Mouse (Mus musculus): ENCODE results near the gene Trim16. TPM values are rescaled to one million over a fixed set of nuclear protein-coding genes. Genes with fewer than 3 reads are reported as not detected.

Gene Trim16
- 3.5 TPM for polyA plus RNA-seq (2014; fragmentation: Illumina TruSeq; extraction: RNeasy Lipid Tissue Mini Kit (QIAGEN cat#74804))

DNA sequence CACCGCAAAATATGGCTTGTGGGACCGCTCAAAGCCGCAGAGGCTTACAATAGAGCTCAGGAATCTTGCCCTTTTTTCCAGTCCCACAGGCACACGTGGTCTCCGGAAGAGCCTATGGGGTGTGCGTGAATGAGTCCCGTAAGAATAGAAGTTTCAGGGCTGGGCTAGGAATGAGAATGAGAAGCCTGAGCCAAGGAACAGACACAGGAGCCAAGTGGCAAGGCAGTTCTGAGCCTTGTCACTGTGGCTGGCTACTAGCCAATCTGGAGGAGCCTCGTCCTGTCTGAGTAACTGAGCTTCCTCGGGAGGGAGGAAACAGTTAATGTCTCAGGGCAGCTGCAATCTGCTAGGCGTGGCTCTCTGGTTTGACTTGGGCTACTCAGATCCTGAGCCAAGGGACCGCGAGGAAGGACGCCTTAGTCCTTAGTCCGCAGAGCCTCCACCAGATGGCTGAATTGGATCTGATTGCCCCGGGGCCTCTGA lies at the start of gene Trim16:
Gene Trim16, plus strand, starts transcription at position 173 of the 483 bp plus-strand sequence.

DNA sequence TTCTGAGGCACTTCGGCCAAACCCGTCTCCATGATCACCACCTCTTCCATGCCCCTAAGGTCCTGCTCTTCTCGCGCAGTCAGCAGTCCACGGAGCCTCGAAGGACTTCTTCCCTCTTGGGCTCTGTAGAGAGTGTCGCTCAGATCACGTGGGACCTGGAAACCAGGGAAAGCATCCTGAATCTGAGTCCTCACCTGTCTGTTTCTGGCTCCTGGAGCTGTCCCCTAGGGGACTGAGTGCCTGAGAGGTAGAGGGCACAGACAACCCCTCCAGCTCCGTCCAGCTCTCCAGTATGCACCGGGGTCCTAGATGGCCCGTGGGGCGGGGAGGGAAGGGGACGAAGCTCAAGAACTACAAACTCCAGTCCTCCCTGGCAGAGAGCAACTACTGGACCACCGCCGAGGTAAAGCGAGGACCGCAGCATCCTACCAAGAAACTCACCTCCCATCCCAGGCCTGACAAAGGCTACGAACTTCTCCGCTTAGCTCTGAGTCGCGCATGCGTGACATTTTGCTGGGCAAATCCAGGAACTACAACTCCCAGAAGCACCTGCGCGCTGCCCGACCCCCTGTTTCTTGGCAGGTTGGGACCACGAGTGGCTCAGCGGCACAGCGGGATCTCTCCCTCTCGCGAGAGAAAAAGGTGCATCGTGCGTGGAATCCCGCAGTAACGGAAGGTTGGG lies 31.0 kb upstream of the Trim16 start, which contains the start of gene Zfp286:
Gene Zfp286, minus strand, starts transcription at position 528 of the 682 bp plus-strand sequence.

DNA sequence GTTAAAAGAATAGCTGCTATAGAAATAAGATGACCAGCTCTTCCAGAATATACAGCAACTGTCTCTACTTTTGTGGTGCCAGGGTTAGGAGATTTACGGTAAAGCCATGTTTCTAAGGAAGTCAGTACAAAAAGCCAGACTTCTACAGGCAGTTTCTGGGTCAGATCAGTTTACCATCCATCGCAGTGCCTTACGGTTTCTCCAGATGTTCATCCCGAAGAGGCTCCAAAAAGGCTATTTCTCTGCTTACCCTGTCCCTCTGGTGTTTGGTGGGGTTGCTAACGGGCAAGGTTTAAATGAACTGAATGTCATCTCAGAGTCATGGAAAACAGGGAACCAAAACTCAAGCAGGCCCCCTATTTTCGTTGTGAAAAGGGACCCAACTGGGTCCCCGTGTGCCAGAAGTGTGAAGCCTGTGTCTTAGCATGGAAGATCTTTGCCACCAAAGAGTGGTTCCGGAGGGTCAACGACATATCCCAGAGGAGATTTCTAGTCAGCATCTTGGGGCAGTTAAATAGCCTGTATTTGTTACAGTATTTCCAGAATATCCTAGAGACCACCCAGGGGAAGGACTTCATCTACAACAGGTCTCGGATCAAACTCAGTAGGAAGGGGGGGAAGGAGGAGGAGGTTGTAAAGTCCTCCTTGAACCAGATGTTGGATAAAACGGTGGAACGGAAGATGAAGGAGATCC lies 27.1 kb downstream of the Trim16 start, which contains the start of gene Fbxw10:
Gene Fbxw10, plus strand, starts transcription at position 109 of the 694 bp plus-strand sequence.

DNA sequence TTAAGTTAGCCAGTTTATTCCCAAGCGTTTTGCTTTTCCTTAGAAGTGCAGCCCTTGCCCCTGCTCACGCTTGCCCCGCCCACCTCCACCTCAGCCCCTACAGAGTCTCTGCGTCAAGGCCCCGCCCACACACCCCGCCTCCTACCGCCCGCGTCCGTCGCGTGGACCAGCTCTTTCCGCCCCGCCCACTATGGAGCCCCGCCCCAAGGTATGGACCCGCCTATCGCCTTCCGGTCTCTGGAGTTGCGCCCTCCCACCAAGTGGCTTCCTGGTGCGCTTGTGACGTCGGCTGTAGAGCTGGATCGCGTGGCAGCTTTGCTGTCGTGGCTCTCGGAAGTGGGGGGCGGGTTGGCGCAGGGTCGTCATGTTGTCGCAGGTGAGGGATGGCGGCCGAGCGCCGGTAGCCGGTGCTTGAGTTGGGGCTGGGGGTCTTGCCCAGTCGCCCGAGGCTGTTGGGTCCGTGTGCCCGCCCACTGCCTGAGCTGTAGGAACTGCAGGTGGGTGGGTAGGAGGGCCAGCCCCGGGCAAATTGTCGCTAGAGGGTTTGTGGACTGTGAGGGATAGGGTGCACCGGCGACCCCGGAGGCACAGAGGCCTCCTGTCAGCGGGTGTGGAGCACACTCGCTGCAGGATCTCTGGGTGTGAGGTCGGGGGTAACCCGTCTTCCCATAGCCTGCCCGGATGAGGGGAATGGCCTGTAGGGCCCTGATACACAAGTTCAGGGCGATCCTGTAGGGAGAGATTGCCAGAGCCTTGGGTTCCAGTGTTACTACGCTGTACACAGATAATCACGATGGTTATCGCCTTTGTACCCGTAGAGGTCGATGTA lies 59.4 kb downstream of the Trim16 start, which contains the start of gene Tvp23b:
Gene Tvp23b, plus strand, starts transcription at position 236 of the 829 bp plus-strand sequence.

Other genes starting within 250 kb of the Trim16 start
- 0.26 TPM for gene Trpv2, start 245.7 kb upstream of the Trim16 start, polyA plus RNA-seq (2014; fragmentation: Illumina TruSeq; extraction: RNeasy Lipid Tissue Mini Kit (QIAGEN cat#74804))
- 30.0 TPM for gene Lrrc75a, start 171.7 kb upstream of the Trim16 start, polyA plus RNA-seq (2014; fragmentation: Illumina TruSeq; extraction: RNeasy Lipid Tissue Mini Kit (QIAGEN cat#74804))
- gene Mmgt2, start 171.6 kb upstream of the Trim16 start, polyA plus RNA-seq (2014; fragmentation: Illumina TruSeq; extraction: RNeasy Lipid Tissue Mini Kit (QIAGEN cat#74804)), result 27.8 TPM
- gene Zfp287, start 88.3 kb upstream of the Trim16 start, polyA plus RNA-seq (2014; fragmentation: Illumina TruSeq; extraction: RNeasy Lipid Tissue Mini Kit (QIAGEN cat#74804)), result 5.9 TPM
- gene Gm10428, start 67.1 kb upstream of the Trim16 start, polyA plus RNA-seq (2014; fragmentation: Illumina TruSeq; extraction: RNeasy Lipid Tissue Mini Kit (QIAGEN cat#74804)), result not detected
- 7.2 TPM for gene Zfp286, start 30.8 kb upstream of the Trim16 start, polyA plus RNA-seq (2014; fragmentation: Illumina TruSeq; extraction: RNeasy Lipid Tissue Mini Kit (QIAGEN cat#74804))
- gene Fbxw10, start 26.8 kb downstream of the Trim16 start, polyA plus RNA-seq (2014; fragmentation: Illumina TruSeq; extraction: RNeasy Lipid Tissue Mini Kit (QIAGEN cat#74804)), result 0.66 TPM
- gene Tvp23b, start 59.2 kb downstream of the Trim16 start, polyA plus RNA-seq (2014; fragmentation: Illumina TruSeq; extraction: RNeasy Lipid Tissue Mini Kit (QIAGEN cat#74804)), result 142 TPM
- gene Cdrt4, start 131.0 kb downstream of the Trim16 start, polyA plus RNA-seq (2014; fragmentation: Illumina TruSeq; extraction: RNeasy Lipid Tissue Mini Kit (QIAGEN cat#74804)), result not detected
- not detected for gene Tekt3, start 241.4 kb downstream of the Trim16 start, polyA plus RNA-seq (2014; fragmentation: Illumina TruSeq; extraction: RNeasy Lipid Tissue Mini Kit (QIAGEN cat#74804))